Comparison of ENCODE assay signal across 8 mouse cellular contexts in the genomic region with DNA sequence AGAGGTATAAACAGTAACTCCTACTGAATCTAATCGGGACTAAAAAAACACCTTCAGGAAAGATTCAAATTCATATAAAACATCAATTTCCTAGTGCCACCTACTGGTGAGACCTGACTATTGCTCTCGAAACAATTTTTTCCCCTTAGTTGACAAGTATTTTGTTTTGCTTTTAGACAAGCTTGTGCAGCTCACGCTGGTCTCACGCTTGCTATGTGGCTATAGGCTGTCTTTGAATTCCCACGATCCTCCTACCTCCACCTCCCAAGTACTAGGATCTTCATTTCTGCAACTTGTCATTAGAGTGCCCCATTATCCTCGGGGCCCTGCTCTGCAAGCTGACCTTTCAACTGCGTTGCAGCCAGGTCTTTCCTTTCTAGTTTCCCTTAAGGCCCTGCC. TPM values are rescaled to one million over a fixed set of nuclear protein-coding genes. Genes with fewer than 3 reads are reported as not detected.
DNase-seq lines count a peak whose midpoint lies in the region; ATAC-seq and TF ChIP-seq lines count a peak whose summit lies in the region.

No protein-coding gene starts in this region.

- peak overlapping the region; percentile 70 for H3K4me2 ChIP-seq in hindbrain, embryonic 16.5 days (ENCODE audit: low read length)
- H3K4me2 ChIP-seq in myocyte (ENCODE audit: low read depth), result peak overlapping the region; percentile 98

- peak; percentile 42 for ATAC-seq in erythroblast, adult 5-6 weeks (replicated peaks; ENCODE audit: low FRiP score, poor library complexity, severe bottlenecking)
- ATAC-seq in hindbrain, embryonic 16.5 days, result peak; percentile 62

- peak overlapping the region; percentile 65 for H3K9ac ChIP-seq in hindbrain, embryonic 16.5 days (ENCODE audit: low read depth, low read length)
- H3K9ac ChIP-seq in liver, adult 2 months (ENCODE audit: low read depth, low read length), result peak overlapping the region; percentile 50

- no peak overlapping the region for H3ac ChIP-seq in myocyte (ENCODE audit: control insufficient read depth, insufficient read length)

- H3K79me2 ChIP-seq in liver, adult 2 months (ENCODE audit: control insufficient read depth, insufficient read depth, low read length), result peaks cover 14% of the 10 kb centered on the region; the same call in 1 of the 2 replicates
- H3K79me2 ChIP-seq in myocyte (ENCODE audit: control insufficient read depth, insufficient read depth), result peaks cover 34% of the 10 kb centered on the region

- no peaks in the 10 kb centered on the region for H3K9me3 ChIP-seq in hindbrain, embryonic 16.5 days (ENCODE audit: control insufficient read depth, low read length)

- H3K4me1 ChIP-seq in hindbrain, embryonic 16.5 days (ENCODE audit: control insufficient read depth, insufficient read depth, low read depth, low read length), result peaks cover 14% of the 10 kb centered on the region
- H3K4me1 ChIP-seq in liver, adult 2 months (ENCODE audit: control insufficient read depth, insufficient read depth, low read length), result peaks cover 6% of the 10 kb centered on the region; the same call in 1 of the 2 replicates

- H3K27me3 ChIP-seq in hindbrain, embryonic 16.5 days (replicated peaks; ENCODE audit: control insufficient read depth, insufficient read depth, low read length), result no peaks in the 10 kb centered on the region
- H3K27me3 ChIP-seq in liver, adult 2 months (ENCODE audit: control insufficient read depth, insufficient read depth, low read length), result no peaks in the 10 kb centered on the region
- H3K27me3 ChIP-seq in myocyte (ENCODE audit: control insufficient read depth, insufficient read depth, insufficient read length), result no peaks in the 10 kb centered on the region

- peak overlapping the region; percentile 74 for H3K4me3 ChIP-seq in hindbrain, embryonic 16.5 days (ENCODE audit: low read length)
- H3K4me3 ChIP-seq in liver, adult 2 months (ENCODE audit: insufficient read depth, low read depth, low read length), result peak overlapping the region; percentile 43; the same call in 1 of the 2 replicates
- H3K4me3 ChIP-seq in myocyte, result peak overlapping the region; percentile 90

- TF ChIP-seq POLR2A in liver, adult 2 months (IDR thresholded peaks at IDR 0.05; ENCODE audit: extremely low read depth, insufficient read depth, low read length), result no peak
- TF ChIP-seq POLR2A in myocyte (IDR thresholded peaks at IDR 0.05; ENCODE audit: insufficient read length, low read depth), result no peak

- peak overlapping the region; percentile 89 for H3K27ac ChIP-seq in hindbrain, embryonic 16.5 days (ENCODE audit: low read depth, low read length)
- H3K27ac ChIP-seq in liver, adult 2 months (replicated peaks; ENCODE audit: insufficient read depth, low read depth, low read length), result peak overlapping the region; percentile 76

- no peaks in the 10 kb centered on the region for H3K36me3 ChIP-seq in hindbrain, embryonic 16.5 days (ENCODE audit: control insufficient read depth, insufficient read depth, low read length)
- H3K36me3 ChIP-seq in liver, adult 2 months (ENCODE audit: control insufficient read depth, insufficient read depth, low read length), result no peaks in the 10 kb centered on the region
- H3K36me3 ChIP-seq in myocyte (ENCODE audit: control insufficient read depth, insufficient read depth), result no peaks in the 10 kb centered on the region

- peak; percentile 86 for DNase-seq in layer of hippocampus, adult 11-12 months (ENCODE audit: low spot score)
- no peak for DNase-seq in layer of hippocampus, postnatal 36 days
- DNase-seq in NIH3T3 (ENCODE audit: low read depth), result peak; percentile 91
- peak; percentile 87 for DNase-seq in liver, adult 2 months (ENCODE audit: extremely low read depth, low read depth, low spot score)
- no peak for DNase-seq in cerebellum, adult 11-12 months

- 0% methylated on average over 7 of the region's 7 CpGs for WGBS in hindbrain, embryonic 16.5 days
- 0% methylated on average over 7 of the region's 7 CpGs for WGBS in liver, adult 2 months

- TF ChIP-seq CTCF in liver, adult 2 months (IDR thresholded peaks at IDR 0.05; ENCODE audit: low read depth, low read length), result peak; percentile 28

TF ChIP-seq in myocyte, 11 proteins besides CTCF, POLR2A, EP300 and RAD21:
- TF ChIP-seq MYOG (IDR thresholded peaks at IDR 0.05; ENCODE audit: control insufficient read depth in 1 of 3, insufficient read depth in 1 of 3, insufficient read length in 2 of 3, low read depth in 2 of 3), result no peak
- no peak for TF ChIP-seq REST (IDR thresholded peaks at IDR 0.05; ENCODE audit: insufficient read depth, insufficient read length)
- no peak for TF ChIP-seq POLR2AphosphoS2 (IDR thresholded peaks at IDR 0.05; ENCODE audit: insufficient read length, low read depth)
- TF ChIP-seq TCF3 (IDR thresholded peaks at IDR 0.05; ENCODE audit: insufficient read length, low read depth), result no peak
- TF ChIP-seq SRF (IDR thresholded peaks at IDR 0.05; ENCODE audit: control insufficient read depth, insufficient read length, low read depth), result no peak
- no peak for TF ChIP-seq E2F4 (IDR thresholded peaks at IDR 0.05; ENCODE audit: insufficient read depth)
- TF ChIP-seq CEBPB (IDR thresholded peaks at IDR 0.05; ENCODE audit: insufficient read depth, poor library complexity, severe bottlenecking), result no peak
- TF ChIP-seq TCF12 (IDR thresholded peaks at IDR 0.05; ENCODE audit: insufficient read depth, poor library complexity, severe bottlenecking), result no peak
- TF ChIP-seq MYOD1 (IDR thresholded peaks at IDR 0.05; ENCODE audit: control insufficient read depth in 1 of 3, insufficient read length in 2 of 3, low read depth in 2 of 3), result no peak
- no peak for TF ChIP-seq MAX (IDR thresholded peaks at IDR 0.05; ENCODE audit: low read depth)
- no peak for TF ChIP-seq USF1 (IDR thresholded peaks at IDR 0.05; ENCODE audit: low read depth)

RNA-seq across cellular contexts. Expression of gene Tmem87b, which starts 0.5 kb away (rescaled TPM):
- total RNA-seq in layer of hippocampus, postnatal 36 days (2021), result 10 to 100 TPM; 34.7 to 36.1 TPM
- 2.3 and 4.4 TPM in 2 replicates for total RNA-seq in erythroblast, adult 5-6 weeks (2015; ENCODE audit: low replicate concordance)
- 1.4 and 3.4 TPM in 2 replicates for total RNA-seq in erythroblast, adult 5-6 weeks (2017; ENCODE audit: low replicate concordance)
- polyA plus RNA-seq in hindbrain, embryonic 16.5 days (2015; fragmentation: Nextera tagmentation; extraction: Ambion mirVana), result 35.1 and 35.9 TPM in 2 replicates
- total RNA-seq in liver, adult 2 months (2014; rRNA removed), result 20.0 and 23.4 TPM in 2 replicates
- 5.8 and 6.9 TPM in 2 replicates for polyA plus RNA-seq in liver, adult 2 months (2012; rRNA removed)
- 5.4 TPM for polyA plus RNA-seq in myocyte (2012; fragmentation: generic; extraction: Trizol)

RNA-seq across cellular contexts. Expression of gene Fbln7, which starts 45.4 kb away (rescaled TPM):
- total RNA-seq in layer of hippocampus, postnatal 36 days (2021), result under 1 TPM; 0.72 to 0.91 TPM
- total RNA-seq in erythroblast, adult 5-6 weeks (2015; ENCODE audit: low replicate concordance), result not detected in 2 replicates
- total RNA-seq in erythroblast, adult 5-6 weeks (2017; ENCODE audit: low replicate concordance), result 0.09 TPM in 1 of 2 replicates, not detected in the other
- 3.7 and 4.3 TPM in 2 replicates for polyA plus RNA-seq in hindbrain, embryonic 16.5 days (2015; fragmentation: Nextera tagmentation; extraction: Ambion mirVana)
- 0.28 and 0.34 TPM in 2 replicates for total RNA-seq in liver, adult 2 months (2014; rRNA removed)
- polyA plus RNA-seq in liver, adult 2 months (2012; rRNA removed), result 0.22 and 0.25 TPM in 2 replicates
- 0.19 TPM for polyA plus RNA-seq in myocyte (2012; fragmentation: generic; extraction: Trizol)

Comparison
In these comparisons a context has a peak if more than half of its experiments do, and no peak if none do; other contexts are left out.
1. DNase-seq: peak in layer of hippocampus, adult 11-12 months (single experiment), NIH3T3 (single experiment) and liver, adult 2 months (single experiment); none in layer of hippocampus, postnatal 36 days (0 of 2) and cerebellum, adult 11-12 months (single experiment).
2. Peak in every context shown above with its lines, with median percentiles within 50 percentile points of each other: H3K4me3 ChIP-seq.